Mouse (Mus musculus): Measurements from ENCODE around the gene Ace. TPM values are rescaled to one million over a fixed set of nuclear protein-coding genes. Genes with fewer than 3 reads are reported as not detected.

The Ace gene
- polyA plus RNA-seq, 1 experiment, result 8.9 TPM

GRCm38 (mm10) chr11:105950519-105950918, 17.2 kb upstream of the Ace start:
- TF ChIP-seq CTCF (IDR thresholded peaks at IDR 0.05; ENCODE audit: borderline replicate concordance, extremely low read depth, insufficient read depth, insufficient read length) (no peak), POLR2A (IDR thresholded peaks at IDR 0.05; ENCODE audit: borderline replicate concordance, extremely low read depth, insufficient read depth, insufficient read length, poor library complexity, severe bottlenecking) (no peak)
- DNase-seq (ENCODE audit: low read depth), result no peak

GRCm38 (mm10) chr11:105951601-105952044, 16.1 kb upstream of the Ace start:
- DNase-seq (ENCODE audit: low read depth), result no peak
- TF ChIP-seq POLR2A (IDR thresholded peaks at IDR 0.05; ENCODE audit: borderline replicate concordance, extremely low read depth, insufficient read depth, insufficient read length, poor library complexity, severe bottlenecking) (no peak), CTCF (IDR thresholded peaks at IDR 0.05; ENCODE audit: borderline replicate concordance, extremely low read depth, insufficient read depth, insufficient read length) (no peak)

GRCm38 (mm10) chr11:105952111-105952510, 15.6 kb upstream of the Ace start:
- DNase-seq (ENCODE audit: low read depth), result no peak
- TF ChIP-seq CTCF (IDR thresholded peaks at IDR 0.05; ENCODE audit: borderline replicate concordance, extremely low read depth, insufficient read depth, insufficient read length) (no peak), POLR2A (IDR thresholded peaks at IDR 0.05; ENCODE audit: borderline replicate concordance, extremely low read depth, insufficient read depth, insufficient read length, poor library complexity, severe bottlenecking) (no peak)

GRCm38 (mm10) chr11:105952911-105953386, 14.8 kb upstream of the Ace start, which contains the start of gene Cyb561:
Cyb561 (minus strand) TSS chr11:105953336.
- TF ChIP-seq POLR2A (IDR thresholded peaks at IDR 0.05; ENCODE audit: borderline replicate concordance, extremely low read depth, insufficient read depth, insufficient read length, poor library complexity, severe bottlenecking) (no peak), CTCF (IDR thresholded peaks at IDR 0.05; ENCODE audit: borderline replicate concordance, extremely low read depth, insufficient read depth, insufficient read length) (no peak)
- DNase-seq (ENCODE audit: low read depth), result no peak

- TF ChIP-seq CTCF (IDR thresholded peaks at IDR 0.05; ENCODE audit: borderline replicate concordance, extremely low read depth, insufficient read depth, insufficient read length), result no peak
- no peak for TF ChIP-seq POLR2A (IDR thresholded peaks at IDR 0.05; ENCODE audit: borderline replicate concordance, extremely low read depth, insufficient read depth, insufficient read length, poor library complexity, severe bottlenecking)
- no peak for DNase-seq (ENCODE audit: low read depth)
Observed at GRCm38 (mm10) chr11:105953402-105953801, 14.3 kb upstream of the Ace start.

- TF ChIP-seq CTCF (IDR thresholded peaks at IDR 0.05; ENCODE audit: borderline replicate concordance, extremely low read depth, insufficient read depth, insufficient read length) (no peak), POLR2A (IDR thresholded peaks at IDR 0.05; ENCODE audit: borderline replicate concordance, extremely low read depth, insufficient read depth, insufficient read length, poor library complexity, severe bottlenecking) (no peak)
- DNase-seq (ENCODE audit: low read depth), result no peak
Observed at GRCm38 (mm10) chr11:105955815-105956430, 11.8 kb upstream of the Ace start.

GRCm38 (mm10) chr11:105957501-105957900, 10.2 kb upstream of the Ace start:
- TF ChIP-seq CTCF (IDR thresholded peaks at IDR 0.05; ENCODE audit: borderline replicate concordance, extremely low read depth, insufficient read depth, insufficient read length), result no peak
- TF ChIP-seq POLR2A (IDR thresholded peaks at IDR 0.05; ENCODE audit: borderline replicate concordance, extremely low read depth, insufficient read depth, insufficient read length, poor library complexity, severe bottlenecking), result no peak
- DNase-seq (ENCODE audit: low read depth), result no peak

- TF ChIP-seq CTCF (IDR thresholded peaks at IDR 0.05; ENCODE audit: borderline replicate concordance, extremely low read depth, insufficient read depth, insufficient read length) (no peak), POLR2A (IDR thresholded peaks at IDR 0.05; ENCODE audit: borderline replicate concordance, extremely low read depth, insufficient read depth, insufficient read length, poor library complexity, severe bottlenecking) (no peak)
Observed at GRCm38 (mm10) chr11:105958566-105958965, 9.2 kb upstream of the Ace start.

GRCm38 (mm10) chr11:105959355-105959754, 8.4 kb upstream of the Ace start:
- TF ChIP-seq POLR2A (IDR thresholded peaks at IDR 0.05; ENCODE audit: borderline replicate concordance, extremely low read depth, insufficient read depth, insufficient read length, poor library complexity, severe bottlenecking), result no peak
- no peak for TF ChIP-seq CTCF (IDR thresholded peaks at IDR 0.05; ENCODE audit: borderline replicate concordance, extremely low read depth, insufficient read depth, insufficient read length)
- peak; percentile 53 for DNase-seq (ENCODE audit: low read depth)

More at GRCm38 (mm10) chr11:105958566-105958965, 9.2 kb upstream of the Ace start:
- no peak for DNase-seq (ENCODE audit: low read depth)

- TF ChIP-seq POLR2A (IDR thresholded peaks at IDR 0.05; ENCODE audit: borderline replicate concordance, extremely low read depth, insufficient read depth, insufficient read length, poor library complexity, severe bottlenecking) (no peak), CTCF (IDR thresholded peaks at IDR 0.05; ENCODE audit: borderline replicate concordance, extremely low read depth, insufficient read depth, insufficient read length) (peak; percentile 21; the same call in 1 of the 2 replicates)
- no peak for DNase-seq (ENCODE audit: low read depth)
Observed at GRCm38 (mm10) chr11:105964691-105965090, 3.1 kb upstream of the Ace start.

GRCm38 (mm10) chr11:105966288-105966687, 1.5 kb upstream of the Ace start:
- DNase-seq (ENCODE audit: low read depth), result no peak
- TF ChIP-seq POLR2A (IDR thresholded peaks at IDR 0.05; ENCODE audit: borderline replicate concordance, extremely low read depth, insufficient read depth, insufficient read length, poor library complexity, severe bottlenecking), result no peak
- TF ChIP-seq CTCF (IDR thresholded peaks at IDR 0.05; ENCODE audit: borderline replicate concordance, extremely low read depth, insufficient read depth, insufficient read length), result no peak

GRCm38 (mm10) chr11:105968948-105969347, 1.2 kb downstream of the Ace start:
- TF ChIP-seq CTCF (IDR thresholded peaks at IDR 0.05; ENCODE audit: borderline replicate concordance, extremely low read depth, insufficient read depth, insufficient read length) (no peak), POLR2A (IDR thresholded peaks at IDR 0.05; ENCODE audit: borderline replicate concordance, extremely low read depth, insufficient read depth, insufficient read length, poor library complexity, severe bottlenecking) (no peak)

More at GRCm38 (mm10) chr11:105968948-105969347, 1.2 kb downstream of the Ace start:
- DNase-seq (ENCODE audit: low read depth), result no peak
